Mouse (Mus musculus): ENCODE results near the gene Tbc1d2.

The Tbc1d2 gene

GRCm38 (mm10) chr4:46555762-46556161 lies 94.2 kb downstream of the Tbc1d2 start:
- DNase-seq (ENCODE audit: low spot score in 2 of 2) = no peak
